Mouse (Mus musculus): ENCODE measurements around the gene Myo10.
A peak's percentile ranks its signal among the peaks of the same experiment; 100 is the strongest.

Myo10 gene

GRCm38 (mm10) chr15:25652368-25652767, 30.0 kb downstream of the Myo10 start:
- DNase-seq (ENCODE audit: low spot score in 2 of 2): no peak

DNA sequence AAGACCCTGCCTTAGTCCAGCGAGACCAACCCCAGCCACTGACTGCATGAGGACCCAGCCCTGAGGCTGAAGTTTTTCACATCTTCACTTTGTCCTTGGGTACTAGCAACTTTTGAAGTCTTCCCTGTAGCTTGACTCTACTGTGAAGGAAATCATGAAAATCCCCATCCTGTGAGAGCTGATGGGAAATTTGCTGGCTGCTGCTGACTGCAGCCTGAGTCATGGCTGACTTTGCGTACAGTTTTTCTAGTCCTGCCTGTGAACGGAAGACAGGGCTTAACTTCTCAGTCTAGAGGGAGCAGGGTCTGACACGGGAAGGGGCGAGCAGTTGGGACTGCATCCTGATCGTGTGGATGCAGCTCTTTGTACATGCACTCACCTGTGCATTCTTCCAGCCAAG, 30.6 kb downstream of the Myo10 start:
- no peak for DNase-seq (ENCODE audit: low spot score in 2 of 2)

DNA sequence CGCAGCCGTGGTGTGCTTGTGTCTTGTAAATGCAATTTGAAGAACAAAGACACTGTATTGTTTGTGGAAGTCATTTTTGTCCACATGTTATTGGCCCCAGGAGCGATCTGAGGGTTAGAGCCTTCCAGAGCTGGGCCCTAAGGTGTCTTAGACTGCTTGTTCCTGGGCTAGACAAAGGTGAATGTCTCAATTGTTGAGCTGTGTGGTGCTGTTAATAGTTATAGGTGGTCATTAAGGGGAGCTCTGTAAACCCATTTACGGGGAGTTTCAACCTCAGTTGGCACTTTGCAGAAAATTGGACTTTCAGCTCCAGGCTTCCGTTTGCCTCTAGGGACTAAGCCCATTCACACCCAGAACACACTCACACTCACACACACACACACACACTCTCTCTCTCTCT, 31.4 kb downstream of the Myo10 start:
- no peak for DNase-seq (ENCODE audit: low spot score in 2 of 2)

DNA sequence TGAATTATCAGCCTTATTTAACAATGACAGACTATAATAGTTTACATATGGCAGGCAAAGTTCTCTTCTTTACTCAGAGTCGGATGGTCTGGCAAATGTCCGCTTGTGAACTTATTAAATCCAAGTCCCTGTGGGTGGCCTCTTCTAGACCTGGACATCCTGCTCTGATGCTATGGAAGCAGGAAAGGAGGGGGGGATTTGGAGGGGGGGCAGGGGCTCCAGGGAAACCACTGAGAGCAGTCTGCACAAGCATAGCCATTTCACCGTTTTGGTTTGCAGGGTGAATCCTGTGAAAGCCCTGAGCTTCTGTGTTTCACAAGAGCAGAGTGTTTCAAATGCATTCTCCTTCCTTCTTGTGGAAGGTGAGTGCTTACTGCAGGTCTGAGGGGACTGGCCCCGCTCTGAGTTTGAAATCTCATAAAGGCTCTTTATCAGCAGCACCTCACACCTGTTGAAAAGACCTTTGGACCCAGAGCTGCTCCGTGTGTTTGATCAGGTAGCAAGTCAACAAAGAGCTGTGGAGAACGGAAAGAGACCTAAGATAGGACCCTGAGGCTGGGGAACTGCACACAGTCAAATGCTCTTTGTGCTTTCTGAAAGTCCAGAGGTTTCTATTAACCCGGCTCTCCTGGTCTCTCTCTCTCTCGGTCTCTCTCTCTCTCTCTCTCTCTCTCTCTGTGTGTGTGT, 40.7 kb downstream of the Myo10 start:
- no peak for DNase-seq (ENCODE audit: low spot score in 2 of 2)

DNA sequence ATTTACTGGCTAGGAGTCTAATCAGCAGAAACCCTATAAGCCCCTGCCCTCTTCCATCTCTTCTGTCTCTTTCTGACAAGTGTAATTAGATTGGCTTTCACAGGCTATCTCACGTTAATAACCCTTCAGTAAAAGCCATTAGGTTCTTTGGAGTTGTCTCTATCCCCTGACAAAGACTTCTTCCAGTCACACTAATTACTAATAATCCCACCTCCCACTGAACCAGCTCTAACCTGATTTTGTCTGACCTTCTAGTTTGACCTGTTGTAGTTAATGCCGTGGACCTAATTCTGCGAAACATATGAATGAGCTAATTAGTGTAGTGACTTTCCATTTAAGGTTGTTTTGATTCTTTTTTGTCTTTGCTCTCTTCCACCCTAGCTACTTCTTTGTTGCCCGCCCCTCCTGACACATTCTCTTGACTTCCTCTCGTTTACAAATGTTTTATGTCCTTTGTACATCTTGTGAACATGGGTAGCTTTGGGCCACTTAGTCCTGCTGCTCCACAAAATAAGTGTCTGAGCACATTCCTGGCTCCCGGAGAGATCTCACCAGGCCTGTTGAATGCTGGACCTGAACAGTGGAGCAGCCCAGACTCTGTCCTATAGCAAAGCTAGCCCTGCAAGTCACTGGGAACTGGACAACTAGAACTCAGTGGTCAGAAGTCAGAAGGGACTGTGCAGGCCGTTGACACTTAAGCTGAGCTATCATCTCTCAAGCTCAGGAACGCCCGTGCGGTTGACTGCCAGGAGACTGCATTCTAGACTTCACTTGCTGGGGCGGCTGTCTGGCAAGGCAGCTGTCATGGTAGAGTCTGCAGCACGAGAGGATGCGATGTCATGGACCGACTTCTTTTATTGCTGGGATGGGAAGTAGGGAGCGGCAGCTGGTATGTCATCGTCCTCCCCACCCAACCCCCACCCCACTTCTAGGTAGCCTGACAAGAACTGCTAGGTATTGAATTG, 47.2 kb downstream of the Myo10 start:
- DNase-seq (ENCODE audit: low spot score in 2 of 2): no peak

- no peak for DNase-seq (ENCODE audit: low spot score in 2 of 2)
Observed at GRCm38 (mm10) chr15:25673231-25673980, 51.1 kb downstream of the Myo10 start.

GRCm38 (mm10) chr15:25674099-25674931, 52.0 kb downstream of the Myo10 start:
- DNase-seq (ENCODE audit: low spot score in 2 of 2): peak in 1 of 2 experiments; percentile 5

- no peak for DNase-seq (ENCODE audit: low spot score in 2 of 2)
Observed at GRCm38 (mm10) chr15:25674932-25675250, 52.6 kb downstream of the Myo10 start.

- no peak for DNase-seq (ENCODE audit: low spot score in 2 of 2)
Observed at GRCm38 (mm10) chr15:25675359-25675758, 53.0 kb downstream of the Myo10 start.

- peak in 1 of 2 experiments; percentile 12 for DNase-seq (ENCODE audit: low spot score in 2 of 2)
Observed at GRCm38 (mm10) chr15:25676056-25676785, 53.9 kb downstream of the Myo10 start.

DNA sequence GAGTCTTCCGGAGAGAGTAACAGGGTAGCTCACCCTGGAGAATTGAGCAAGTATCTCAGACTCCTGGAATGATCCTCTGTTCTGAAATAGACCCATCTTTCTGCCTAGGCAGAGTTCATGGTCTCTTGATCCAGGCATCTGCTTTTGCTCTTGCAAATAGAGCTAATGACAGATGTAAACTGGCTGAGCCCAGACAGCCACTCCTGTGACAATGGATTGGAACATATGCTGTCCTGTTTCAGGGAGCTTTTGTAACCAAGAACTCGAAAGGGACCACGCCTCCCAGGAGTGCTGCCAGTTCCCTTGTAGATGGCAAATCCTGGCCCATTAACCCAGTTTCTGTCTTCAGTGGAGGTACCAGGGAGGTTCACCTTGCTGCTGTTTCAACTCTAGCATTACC, 56.8 kb downstream of the Myo10 start:
- DNase-seq (ENCODE audit: low spot score in 2 of 2): no peak

GRCm38 (mm10) chr15:25679616-25680015, 57.3 kb downstream of the Myo10 start:
- no peak for DNase-seq (ENCODE audit: low spot score in 2 of 2)

- no peak for DNase-seq (ENCODE audit: low spot score in 2 of 2)
Observed at GRCm38 (mm10) chr15:25680269-25680818, 58.0 kb downstream of the Myo10 start.

GRCm38 (mm10) chr15:25682953-25683507, 60.7 kb downstream of the Myo10 start:
- no peak for DNase-seq (ENCODE audit: low spot score in 2 of 2)

- peak in 1 of 2 experiments; percentile 20 for DNase-seq (ENCODE audit: low spot score in 2 of 2)
Observed at GRCm38 (mm10) chr15:25685186-25685585, 62.9 kb downstream of the Myo10 start.

DNA sequence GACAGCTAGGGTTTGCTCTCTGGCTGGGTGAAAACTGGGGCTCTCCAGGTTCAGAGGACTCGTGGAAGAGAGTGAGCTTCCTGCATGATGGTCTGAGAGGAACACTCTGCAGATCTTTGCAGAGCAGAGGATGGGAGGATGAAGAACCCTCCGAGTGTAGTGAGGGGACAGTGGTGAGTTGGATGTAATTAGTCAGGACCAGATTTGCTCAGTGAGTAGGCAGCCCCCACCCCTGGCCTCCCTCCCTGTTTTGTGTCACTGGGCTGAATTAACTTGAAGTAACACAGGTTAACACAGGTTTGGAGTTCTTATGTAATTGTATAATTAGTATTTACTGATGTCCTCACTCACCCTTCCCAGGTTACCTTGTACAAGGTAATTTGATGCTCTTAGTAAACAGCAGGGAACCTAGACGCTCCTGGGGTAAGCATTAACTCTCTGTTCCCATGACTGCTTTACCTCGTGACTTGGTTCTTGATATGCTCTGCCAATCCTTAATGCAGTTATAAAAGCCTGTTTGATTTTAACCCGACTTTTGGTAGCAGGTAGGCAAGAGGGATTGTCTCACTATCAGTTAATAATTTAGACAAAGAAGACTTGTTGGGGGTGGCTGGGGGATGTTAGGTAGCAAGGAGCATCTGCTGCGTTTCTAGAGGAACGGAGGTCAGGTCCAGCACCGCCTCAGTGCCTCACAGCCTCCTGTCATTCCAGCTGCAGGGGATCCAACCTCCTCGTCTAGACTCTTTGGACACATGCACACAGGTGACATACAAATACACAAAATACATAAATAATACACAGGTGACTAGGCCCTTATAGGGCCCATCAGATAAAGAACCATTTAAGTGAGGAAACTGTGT, 66.3 kb downstream of the Myo10 start:
- no peak for DNase-seq (ENCODE audit: low spot score in 2 of 2)

- no peak for DNase-seq (ENCODE audit: low spot score in 2 of 2)
Observed at GRCm38 (mm10) chr15:25689477-25689876, 67.2 kb downstream of the Myo10 start.

GRCm38 (mm10) chr15:25690066-25690745, 67.9 kb downstream of the Myo10 start:
- no peak for DNase-seq (ENCODE audit: low spot score in 2 of 2)

DNA sequence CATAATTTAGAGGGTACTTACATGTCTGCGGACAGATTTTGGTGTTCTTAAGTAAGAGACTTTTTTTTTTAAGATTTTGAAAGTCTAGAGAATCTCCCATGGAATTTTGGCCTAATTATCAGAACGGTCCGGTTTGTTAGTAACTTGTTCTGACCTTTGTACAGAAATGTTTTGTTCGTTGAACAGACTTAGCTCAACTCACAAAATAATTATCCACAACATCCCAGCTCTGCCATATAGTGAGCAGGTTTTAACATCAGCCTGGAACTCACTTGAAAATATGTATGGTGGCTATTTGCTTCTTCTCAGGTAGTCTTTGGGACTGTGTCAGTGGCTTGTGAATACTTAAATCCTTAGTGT, 68.4 kb downstream of the Myo10 start:
- no peak for DNase-seq (ENCODE audit: low spot score in 2 of 2)
